In genomic region chr3:77887634-77888033, GRCm38 (mm10) we compare ENCODE assay signal across 19 mouse cellular contexts.
DNase-seq lines count a peak whose midpoint lies in the region; ATAC-seq lines count a peak whose summit lies in the region.
"Had no signal": no experiment of that assay in that cellular context is flagged by ENCODE, and none has a peak within 500 bp of the region (broad histone marks: within the 10 kb centered on the region; RNA-seq: fewer than 3 reads in every experiment).

No protein-coding gene starts in this region.

- no peak overlapping the region for H3K4me2 ChIP-seq in heart, embryonic 12.5 days
- H3K4me2 ChIP-seq in liver, embryonic 12.5 days = no peak overlapping the region
- H3K4me2 ChIP-seq: embryonic facial prominence, embryonic 13.5 days; forebrain, embryonic 13.5 days; hindbrain, embryonic 12.5 days had no signal

- H3K4me1 ChIP-seq in heart, embryonic 12.5 days (replicated peaks) = no peaks in the 10 kb centered on the region
- no peaks in the 10 kb centered on the region for H3K4me1 ChIP-seq in forebrain, embryonic 10.5 days
- no peaks in the 10 kb centered on the region for H3K4me1 ChIP-seq in liver, embryonic 12.5 days
- H3K4me1 ChIP-seq: embryonic facial prominence, embryonic 13.5 days; forebrain, embryonic 13.5 days; hindbrain, embryonic 12.5 days had no signal

- no peak for ATAC-seq in heart, embryonic 12.5 days (ENCODE audit: insufficient number of reproducible peaks, low FRiP score)
- ATAC-seq in liver, embryonic 12.5 days = no peak
- ATAC-seq: forebrain, embryonic 13.5 days; forebrain, postnatal 0 days; hindbrain, embryonic 16.5 days; inflammation-experienced regulatory T-cells, adult 6 months; intestine, postnatal 0 days had no signal

- no peak overlapping the region for H3K27ac ChIP-seq in heart, embryonic 12.5 days (ENCODE audit: poor library complexity, severe bottlenecking)
- H3K27ac ChIP-seq in forebrain, embryonic 10.5 days = no peak overlapping the region
- H3K27ac ChIP-seq in liver, embryonic 12.5 days = no peak overlapping the region
- H3K27ac ChIP-seq: embryonic facial prominence, embryonic 13.5 days; forebrain, embryonic 13.5 days; gastrocnemius, adult 2 months; hindbrain, embryonic 12.5 days had no signal

- no peak overlapping the region for H3K4me3 ChIP-seq in heart, embryonic 12.5 days
- H3K4me3 ChIP-seq in forebrain, embryonic 10.5 days = no peak overlapping the region
- no peak overlapping the region for H3K4me3 ChIP-seq in liver, embryonic 12.5 days
- H3K4me3 ChIP-seq: embryonic facial prominence, embryonic 13.5 days; forebrain, embryonic 13.5 days; gastrocnemius, adult 2 months; hindbrain, embryonic 12.5 days had no signal

- H3K9ac ChIP-seq in heart, embryonic 12.5 days = no peak overlapping the region
- H3K9ac ChIP-seq in liver, embryonic 12.5 days = no peak overlapping the region
- H3K9ac ChIP-seq: embryonic facial prominence, embryonic 13.5 days; forebrain, embryonic 13.5 days; forebrain, postnatal 0 days; hindbrain, embryonic 12.5 days had no signal

- DNase-seq in heart, adult 11 months = peak; percentile 62
- peak; percentile 8 for DNase-seq in cerebellum, adult 8-10 months
- peak; percentile 32 to 71 for DNase-seq in cerebellum, postnatal 14 days
- DNase-seq in forebrain, embryonic 10.5 days (ENCODE audit: extremely low spot score, low spot score) = no peak
- DNase-seq in right cerebral cortex, adult 18-20 months = no peak
- DNase-seq: adrenal gland, postnatal 10 days; forebrain, postnatal 0 days; gastrocnemius, adult 2 months; gastrocnemius, postnatal 25 days; heart, postnatal 10 days; heart, postnatal 4 days had no signal

- no peaks in the 10 kb centered on the region for H3K36me3 ChIP-seq in heart, embryonic 12.5 days
- H3K36me3 ChIP-seq in forebrain, embryonic 10.5 days (replicated peaks) = no peaks in the 10 kb centered on the region
- H3K36me3 ChIP-seq in liver, embryonic 12.5 days = no peaks in the 10 kb centered on the region
- H3K36me3 ChIP-seq: embryonic facial prominence, embryonic 13.5 days; hindbrain, embryonic 12.5 days had no signal

- H3K27me3 ChIP-seq in heart, embryonic 12.5 days (replicated peaks) = no peaks in the 10 kb centered on the region
- H3K27me3 ChIP-seq in forebrain, embryonic 10.5 days (ENCODE audit: poor library complexity, severe bottlenecking) = no peaks in the 10 kb centered on the region
- H3K27me3 ChIP-seq in liver, embryonic 12.5 days (replicated peaks) = no peaks in the 10 kb centered on the region
- H3K27me3 ChIP-seq: embryonic facial prominence, embryonic 13.5 days; forebrain, embryonic 13.5 days; hindbrain, embryonic 12.5 days had no signal

- H3K9me3 ChIP-seq in heart, embryonic 12.5 days (replicated peaks) = no peaks in the 10 kb centered on the region
- no peaks in the 10 kb centered on the region for H3K9me3 ChIP-seq in forebrain, embryonic 10.5 days
- no peaks in the 10 kb centered on the region for H3K9me3 ChIP-seq in liver, embryonic 12.5 days (replicated peaks)
- H3K9me3 ChIP-seq: embryonic facial prominence, embryonic 13.5 days; forebrain, embryonic 13.5 days; hindbrain, embryonic 12.5 days had no signal

- WGBS in heart, embryonic 12.5 days = 79% methylated on average over 3 of the region's 3 CpGs
- WGBS in forebrain, embryonic 10.5 days = 89% methylated on average over 3 of the region's 3 CpGs
- 73% methylated on average over 3 of the region's 3 CpGs for WGBS in liver, embryonic 12.5 days (ENCODE audit: insufficient replicate concordance)

Comparison
In these comparisons a context has a peak if more than half of its experiments do, and no peak if none do; other contexts are left out.
1. DNase-seq: peak in heart, adult 11 months (single experiment), cerebellum, adult 8-10 months (single experiment) and cerebellum, postnatal 14 days (2 of 2); none in forebrain, embryonic 10.5 days (single experiment) and right cerebral cortex, adult 18-20 months (single experiment).